Mouse (Mus musculus) C2C12 (cell line): ENCODE data around the gene Nox3.

ENCODE experiments used
- CTCF ChIP-seq: IDR thresholded peaks from one replicate; pipeline ENCODE4 v1.5.1; 2011; ENCODE audit not compliant: control insufficient read depth, insufficient read depth, insufficient read length
- MYOG ChIP-seq: IDR thresholded peaks from one replicate; pipeline ENCODE4 v1.6.1; 2011; ENCODE audit not compliant: control insufficient read depth, insufficient read length; ENCODE audit errors: extremely low read depth

GRCm38 (mm10) chr17:3643582-3643981 is 52.5 kb downstream of the Nox3 start:
- TF ChIP-seq CTCF (no peak), MYOG (no peak)
